Mouse (Mus musculus) telencephalon, adult 2 months (tissue): ENCODE results near the gene Vmn2r28.
"Not testable (repeated sequence)": the region's sequence is repeated elsewhere in the genome, so short reads cannot be mapped to it uniquely, and the experiment has no call there.

Experiments used
- DNase-seq: peaks from one replicate; pipeline ENCODE4 v3.0.0-alpha.2; 2011; ENCODE audit warnings: low read depth, low spot score

Vmn2r28 gene

GRCm38 (mm10) chr7:5493856-5494255, at the start of gene Vmn2r28:
Vmn2r28 (minus strand) TSS chr7:5493956.
- not testable (repeated sequence) for DNase-seq

- DNase-seq: not testable (repeated sequence)
These were observed 47.1 kb upstream of the Vmn2r28 start for GRCm38 (mm10) chr7:5540770-5541436.

GRCm38 (mm10) chr7:5456674-5457073, 37.1 kb downstream of the Vmn2r28 start, which contains the start of gene Vmn1r59:
Vmn1r59 (minus strand) TSS chr7:5456774.
- no peak for DNase-seq

- not testable (repeated sequence) for DNase-seq
These were observed 39.7 kb downstream of the Vmn2r28 start for GRCm38 (mm10) chr7:5454011-5454410.

- DNase-seq: no peak
These were observed 45.1 kb downstream of the Vmn2r28 start for GRCm38 (mm10) chr7:5448627-5449026.
